Mouse (Mus musculus) bone marrow macrophage, adult 2 months (primary cell): Measurements from ENCODE around the gene Hist1h4i.

Experiments
- CTCF ChIP-seq: IDR thresholded peaks from 2 replicates; pipeline ENCODE4 v1.5.1; 2012; ENCODE audit warnings: low read depth, mild to moderate bottlenecking, low read length, moderate library complexity
- POLR2A ChIP-seq: IDR thresholded peaks from 2 replicates; pipeline ENCODE4 v1.6.1; 2012; ENCODE audit warnings: mild to moderate bottlenecking, low read depth, low read length, borderline replicate concordance

DNA sequence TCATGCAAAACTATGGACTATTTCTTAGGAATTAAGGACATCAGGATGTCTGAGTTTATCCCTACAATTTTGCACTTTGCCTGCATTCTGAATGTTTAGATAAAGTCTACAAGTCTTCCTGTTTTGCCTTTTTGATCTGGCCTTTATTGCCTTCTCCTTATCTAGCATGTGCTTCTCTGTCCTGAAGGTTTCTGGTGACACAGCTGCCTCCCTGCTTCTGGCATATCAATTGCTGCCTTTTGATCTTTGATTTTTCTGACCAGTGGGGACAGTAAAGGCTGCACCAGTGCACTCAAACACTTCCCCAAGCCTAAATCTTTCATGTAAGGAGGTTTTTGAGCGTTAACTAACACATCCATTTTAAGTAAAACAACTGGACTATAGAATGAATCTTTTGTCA, 22.3 kb upstream of the Hist1h4i start:
- no peak for TF ChIP-seq CTCF
- TF ChIP-seq POLR2A, result no peak
